Mouse (Mus musculus) liver, embryonic 13.5 days (tissue): ENCODE data around the gene Numa1. TPM values are rescaled to one million over a fixed set of nuclear protein-coding genes. Genes with fewer than 3 reads are reported as not detected.
A peak's percentile ranks its signal among the peaks of the same experiment; 100 is the strongest.
"Not testable (repeated sequence)": the region's sequence is repeated elsewhere in the genome, so short reads cannot be mapped to it uniquely, and the experiment has no call there.

ENCODE experiments used
- ATAC-seq: fragments of 200-750 bp; cut with Nextera tagmentation; 2 replicates; pipeline ENCODE4 v1.8.0; 2017; ENCODE audit warnings: low read depth, mild to moderate bottlenecking, moderate number of reproducible peaks, moderate library complexity
- DNase-seq: peaks from one replicate; pipeline ENCODE4 v3.0.0; 2022
- H3K27ac ChIP-seq: fragments of 300-500 bp; sonication (generic); 2 replicates; pipeline ENCODE4 v1.5.1; 2015; ENCODE audit warnings: moderate library complexity, mild to moderate bottlenecking, inconsistent platforms
- H3K27me3 ChIP-seq: fragments of 300-500 bp; sonication (generic); 2 replicates; pipeline ENCODE4 v1.6.1; 2015; ENCODE audit warnings: mild to moderate bottlenecking, inconsistent platforms
- H3K36me3 ChIP-seq: fragments of 300-500 bp; sonication (generic); 2 replicates; pipeline ENCODE4 v1.6.1; 2015; ENCODE audit warnings: mild to moderate bottlenecking, inconsistent platforms
- H3K4me1 ChIP-seq: fragments of 300-500 bp; sonication (generic); replicated peaks from 2 replicates; pipeline ENCODE4 v1.6.1; 2015; ENCODE audit warnings: inconsistent platforms
- H3K4me2 ChIP-seq: fragments of 300-500 bp; sonication (generic); 2 replicates; pipeline ENCODE4 v1.6.1; 2015; ENCODE audit warnings: inconsistent platforms, mild to moderate bottlenecking, moderate library complexity
- H3K4me3 ChIP-seq: fragments of 300-500 bp; sonication (generic); replicated peaks from 2 replicates; pipeline ENCODE4 v1.5.1; 2015; ENCODE audit warnings: mild to moderate bottlenecking, inconsistent platforms
- H3K9ac ChIP-seq: fragments of 300-500 bp; sonication (generic); 2 replicates; pipeline ENCODE4 v1.6.1; 2015; ENCODE audit warnings: mild to moderate bottlenecking, inconsistent platforms
- H3K9me3 ChIP-seq: fragments of 300-500 bp; sonication (generic); replicated peaks from 2 replicates; pipeline ENCODE4 v1.6.1; 2016; ENCODE audit warnings: inconsistent platforms
- WGBS: fragments of 180-500 bp; shearing (Covaris S2); methylation state at CpG from one replicate; pipeline ENCODE4 v1.1.7; 2015; ENCODE audit not compliant: insufficient replicate concordance; 5-methylcytosine and 5-hydroxymethylcytosine counted together
- polyA plus RNA-seq: library from polyadenylated mRNA; unstranded; fragments of >200 nt; fragmentation: Nextera tagmentation; extraction: Ambion mirVana; gene quantifications from 2 replicates; pipeline ENCODE4 v1.2.1, GENCODE M21; 2015

Numa1 gene
- polyA plus RNA-seq, 1 experiment from 2014 or later: 24.5 TPM

DNA sequence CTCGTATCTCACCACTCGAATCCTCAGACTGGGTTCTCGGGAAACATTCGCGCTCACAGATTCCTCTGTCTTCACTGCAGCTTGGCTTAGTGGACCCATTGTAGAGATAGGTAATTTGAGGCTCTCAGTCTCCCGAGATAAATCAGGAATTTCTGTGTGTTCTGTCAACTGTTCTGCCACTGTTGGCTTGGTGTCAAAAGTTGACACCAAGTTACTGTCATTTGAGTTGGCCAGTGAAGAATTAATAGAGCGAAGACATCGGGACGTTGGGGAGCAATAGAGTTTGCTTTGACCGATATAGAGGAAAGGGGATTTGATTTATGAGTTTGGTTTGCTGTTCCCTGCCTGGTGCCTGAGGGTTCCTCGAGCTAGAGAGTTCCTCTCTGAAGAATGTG lies 27.6 kb upstream of the Numa1 start, which contains the start of gene Tomt:
Gene Tomt, minus strand, starts transcription at position 73 of the 395 bp plus-strand sequence.
- peak within 1 kb of the TSS; percentile 84 for H3K4me2 ChIP-seq
- no peaks in the 10 kb centered on the region for H3K9me3 ChIP-seq
- H3K4me3 ChIP-seq: peak within 1 kb of the TSS; percentile 83
- ATAC-seq: no peak
- WGBS: 6% methylated on average over 11 of the region's 11 CpGs
- H3K36me3 ChIP-seq: peaks cover 34% of the 10 kb centered on the region
- no peak for DNase-seq
- H3K9ac ChIP-seq: peak within 1 kb of the TSS; percentile 91
- peak within 1 kb of the TSS; percentile 94 for H3K27ac ChIP-seq
- H3K27me3 ChIP-seq: no peaks in the 10 kb centered on the region
- H3K4me1 ChIP-seq: peaks cover 44% of the 10 kb centered on the region

DNA sequence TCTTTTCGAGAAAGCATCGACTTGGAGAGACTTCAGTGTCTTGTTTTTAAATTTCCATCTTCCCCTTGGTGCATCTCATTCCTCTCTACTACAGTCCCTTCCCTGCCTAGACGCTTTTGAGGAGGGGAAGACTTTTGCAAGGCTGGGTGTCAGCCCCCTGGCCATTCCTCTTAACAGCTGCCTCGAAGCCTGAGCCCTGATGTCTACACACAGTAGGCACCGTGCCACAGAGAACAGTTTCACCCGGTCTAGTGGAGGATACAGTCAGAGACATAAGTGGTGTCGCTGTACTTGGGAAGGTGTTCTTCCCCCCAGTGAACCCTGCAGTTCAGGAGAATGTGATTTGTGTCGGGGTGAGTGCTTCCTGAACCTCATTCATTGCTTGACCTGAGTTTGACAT lies 27.2 kb upstream of the Numa1 start:
- no peak for DNase-seq
- peak overlapping the region; percentile 91 for H3K9ac ChIP-seq
- 34% methylated on average over 8 of the region's 8 CpGs for WGBS
- peak overlapping the region; percentile 83 for H3K4me3 ChIP-seq
- no peak for ATAC-seq
- peak overlapping the region; percentile 82 for H3K4me2 ChIP-seq
- H3K9me3 ChIP-seq: no peaks in the 10 kb centered on the region
- H3K36me3 ChIP-seq: peaks cover 36% of the 10 kb centered on the region
- no peaks in the 10 kb centered on the region for H3K27me3 ChIP-seq
- peaks cover 44% of the 10 kb centered on the region for H3K4me1 ChIP-seq
- peak overlapping the region; percentile 94 for H3K27ac ChIP-seq

DNA sequence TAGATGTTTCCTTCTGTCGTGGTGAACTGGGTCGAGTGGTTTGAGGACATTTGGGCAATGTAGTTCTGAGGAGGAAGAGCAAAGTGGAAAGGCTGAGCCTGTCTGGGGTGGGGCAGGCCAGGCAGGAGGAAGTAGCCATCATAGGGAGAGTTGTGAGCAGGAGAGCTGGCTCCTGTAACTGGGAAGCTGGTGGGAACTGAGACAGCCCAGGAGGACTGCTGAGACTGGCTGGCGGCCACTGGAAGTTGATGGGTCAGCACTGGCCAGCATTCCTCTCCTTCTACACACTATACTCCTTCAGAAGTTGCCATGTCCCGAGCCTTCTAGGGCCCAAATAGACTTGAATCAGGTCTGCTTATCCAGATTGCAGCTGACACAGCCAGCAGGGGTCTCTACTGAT lies 25.5 kb upstream of the Numa1 start:
- ATAC-seq (no peak), DNase-seq (no peak)
- Histone ChIP-seq H3K27me3 (no peaks in the 10 kb centered on the region), H3K4me2 (peak overlapping the region; percentile 82), H3K9ac (peak overlapping the region; percentile 35), H3K4me3 (no peak overlapping the region), H3K36me3 (peaks cover 42% of the 10 kb centered on the region), H3K4me1 (peaks cover 44% of the 10 kb centered on the region), H3K9me3 (no peaks in the 10 kb centered on the region), H3K27ac (peak overlapping the region; percentile 2; the same call in 1 of the 2 replicates)
- 33% methylated on average over 4 of the region's 4 CpGs for WGBS

DNA sequence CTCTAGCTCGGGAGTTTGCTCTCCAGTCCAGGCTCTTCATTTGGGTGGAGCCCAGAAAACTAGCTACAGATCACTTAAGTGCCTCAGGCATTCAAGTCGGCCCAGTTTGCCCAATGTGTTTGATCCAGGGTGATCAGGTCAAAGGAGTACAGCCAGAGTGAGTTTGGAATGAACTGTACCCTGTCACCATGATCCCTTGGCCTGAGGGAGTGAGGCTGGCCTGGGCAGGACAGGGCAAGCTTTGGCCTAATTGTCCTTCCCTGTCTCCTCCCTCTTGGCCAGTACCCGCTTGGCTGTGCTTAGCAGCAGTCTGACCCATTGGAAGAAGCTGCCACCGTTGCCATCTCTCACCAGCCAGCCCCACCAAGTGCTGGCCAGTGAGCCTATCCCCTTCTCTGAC lies 23.8 kb upstream of the Numa1 start:
- peaks cover 39% of the 10 kb centered on the region for H3K4me1 ChIP-seq
- no peak overlapping the region for H3K27ac ChIP-seq
- ATAC-seq: no peak
- H3K4me2 ChIP-seq: no peak overlapping the region
- no peak overlapping the region for H3K4me3 ChIP-seq
- no peaks in the 10 kb centered on the region for H3K9me3 ChIP-seq
- no peak for DNase-seq
- no peak overlapping the region for H3K9ac ChIP-seq
- H3K27me3 ChIP-seq: no peaks in the 10 kb centered on the region
- WGBS: 79% methylated on average over 4 of the region's 4 CpGs
- H3K36me3 ChIP-seq: peaks cover 59% of the 10 kb centered on the region

DNA sequence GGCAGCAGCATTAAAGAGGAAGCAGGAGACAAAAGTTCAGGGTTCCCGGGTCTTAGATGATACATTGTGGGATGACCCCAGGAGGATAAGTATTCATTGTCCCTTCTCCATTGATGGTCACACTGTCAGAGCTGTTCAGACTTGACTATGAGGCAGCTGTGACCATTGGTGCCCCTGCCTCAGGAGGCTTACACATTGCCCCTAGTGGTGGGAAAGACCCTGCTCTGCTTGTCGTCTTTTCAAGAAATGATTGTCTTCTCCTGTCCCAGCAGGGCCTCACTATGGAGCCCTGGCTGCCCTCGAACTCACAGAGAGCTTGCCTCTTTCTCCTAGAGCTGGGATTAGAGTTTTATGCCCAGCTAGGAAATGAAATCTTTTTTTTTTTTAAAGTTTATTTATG lies 21.9 kb upstream of the Numa1 start:
- Histone ChIP-seq H3K36me3 (peaks cover 59% of the 10 kb centered on the region), H3K9me3 (no peaks in the 10 kb centered on the region), H3K27me3 (no peaks in the 10 kb centered on the region), H3K4me2 (no peak overlapping the region), H3K27ac (no peak overlapping the region), H3K4me3 (no peak overlapping the region), H3K9ac (no peak overlapping the region), H3K4me1 (peaks cover 28% of the 10 kb centered on the region)
- DNase-seq: no peak
- no peak for ATAC-seq
- 65% methylated on average over 3 of the region's 3 CpGs for WGBS

DNA sequence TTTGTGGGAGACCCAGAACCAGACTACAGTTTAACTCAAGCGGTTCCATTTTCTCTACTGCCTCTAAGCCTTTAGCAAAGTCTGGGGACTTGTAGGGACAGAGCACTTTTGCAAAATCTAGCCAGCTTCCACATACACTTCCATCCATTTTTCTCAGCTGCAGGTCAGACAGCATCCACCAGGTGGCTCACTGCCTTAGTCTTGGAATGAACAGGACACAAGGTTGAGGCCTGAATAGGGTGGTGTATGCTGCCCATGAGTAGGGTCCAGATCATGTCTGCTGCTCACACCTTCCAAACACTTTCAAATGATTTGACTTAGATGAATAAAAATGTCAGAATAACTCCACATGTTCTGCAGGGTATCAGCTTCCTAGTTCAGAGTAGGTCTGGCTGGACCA lies 15.8 kb upstream of the Numa1 start:
- Histone ChIP-seq H3K36me3 (peaks cover 19% of the 10 kb centered on the region), H3K9me3 (no peaks in the 10 kb centered on the region), H3K27me3 (no peaks in the 10 kb centered on the region), H3K4me2 (no peak overlapping the region), H3K9ac (no peak overlapping the region), H3K4me3 (no peak overlapping the region), H3K4me1 (no peaks in the 10 kb centered on the region), H3K27ac (no peak overlapping the region)
- ATAC-seq (peak; percentile 39; the same call in 1 of the 2 replicates), DNase-seq (peak; percentile 43)
- WGBS: 22% methylated on average over 1 of the region's 1 CpGs

DNA sequence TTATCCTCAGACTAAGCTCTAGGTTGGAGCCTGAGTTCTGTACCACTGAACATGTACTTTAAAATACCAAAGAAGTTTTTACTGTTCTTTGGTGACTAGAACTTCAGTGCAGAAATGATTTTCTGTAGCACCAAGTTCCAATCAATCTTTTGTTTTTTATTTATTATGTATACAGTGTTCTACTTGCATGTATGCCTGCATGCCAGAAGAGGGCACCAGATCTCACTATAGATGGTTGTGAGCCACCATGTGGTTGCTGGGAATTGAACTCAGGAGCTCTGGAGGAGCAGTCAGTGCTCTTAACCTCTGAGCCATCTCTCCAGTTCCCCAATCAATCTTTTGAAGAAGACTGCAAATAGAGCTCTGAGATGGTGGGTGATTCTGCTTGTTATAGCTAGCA lies 8.0 kb upstream of the Numa1 start:
- not testable (repeated sequence) for H3K4me2 ChIP-seq, H3K27ac ChIP-seq, H3K27me3 ChIP-seq, DNase-seq, H3K4me1 ChIP-seq, H3K4me3 ChIP-seq, H3K36me3 ChIP-seq, ATAC-seq, H3K9ac ChIP-seq, H3K9me3 ChIP-seq

DNA sequence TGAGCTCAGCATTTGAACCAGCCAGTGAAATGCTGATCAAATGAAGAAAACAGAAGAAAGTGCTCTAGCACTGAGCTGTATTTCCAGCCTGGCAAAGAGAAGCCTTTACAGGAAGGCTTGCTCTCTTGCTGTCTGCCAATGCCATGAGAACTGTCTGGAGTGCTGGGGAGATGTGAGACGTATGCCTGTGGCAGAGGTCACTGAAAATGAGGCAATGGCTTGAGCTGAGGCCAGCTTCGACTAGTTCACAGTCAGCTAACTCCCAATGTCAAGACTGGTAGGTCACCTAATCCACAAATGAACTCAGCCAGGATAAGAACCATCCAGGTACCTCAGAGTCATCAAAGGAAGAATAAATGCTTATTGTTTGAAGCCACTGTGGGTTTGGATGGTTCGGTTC lies 5.8 kb upstream of the Numa1 start:
- no peak for DNase-seq
- Histone ChIP-seq H3K4me3 (no peak overlapping the region), H3K4me2 (no peak overlapping the region), H3K27ac (no peak overlapping the region; the same call in 1 of the 2 replicates), H3K27me3 (no peaks in the 10 kb centered on the region), H3K4me1 (peaks cover 20% of the 10 kb centered on the region), H3K36me3 (no peaks in the 10 kb centered on the region), H3K9me3 (no peaks in the 10 kb centered on the region), H3K9ac (no peak overlapping the region)
- ATAC-seq: no peak
- 73% methylated on average over 3 of the region's 3 CpGs for WGBS

DNA sequence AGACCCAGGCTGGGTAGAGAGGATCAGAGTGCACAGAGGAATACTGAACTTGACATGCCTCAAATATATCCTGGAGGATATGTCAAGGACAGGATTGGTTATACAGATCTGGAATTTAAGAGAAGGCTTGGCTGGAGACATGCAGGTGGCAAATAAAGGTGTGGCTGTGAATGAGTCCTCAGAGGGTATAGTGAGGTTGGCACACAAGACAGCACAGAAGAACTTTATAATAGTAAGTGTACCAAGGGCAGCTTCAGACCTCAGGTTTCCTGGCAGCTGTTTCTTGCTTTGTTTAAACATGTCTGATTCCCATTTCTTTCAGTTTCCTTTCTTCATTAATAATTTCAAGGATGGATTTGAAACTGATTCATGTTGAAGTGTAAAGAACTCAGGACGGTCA lies 1.4 kb upstream of the Numa1 start:
- ATAC-seq (no peak), DNase-seq (no peak)
- Histone ChIP-seq H3K4me2 (peak overlapping the region; percentile 87), H3K36me3 (peaks cover 10% of the 10 kb centered on the region; the same call in 1 of the 2 replicates), H3K4me1 (peaks cover 52% of the 10 kb centered on the region), H3K27ac (no peak overlapping the region), H3K4me3 (peak overlapping the region; percentile 89), H3K9ac (peak overlapping the region; percentile 80), H3K9me3 (no peaks in the 10 kb centered on the region), H3K27me3 (no peaks in the 10 kb centered on the region)
- 78% methylated on average over 1 of the region's 1 CpGs for WGBS

DNA sequence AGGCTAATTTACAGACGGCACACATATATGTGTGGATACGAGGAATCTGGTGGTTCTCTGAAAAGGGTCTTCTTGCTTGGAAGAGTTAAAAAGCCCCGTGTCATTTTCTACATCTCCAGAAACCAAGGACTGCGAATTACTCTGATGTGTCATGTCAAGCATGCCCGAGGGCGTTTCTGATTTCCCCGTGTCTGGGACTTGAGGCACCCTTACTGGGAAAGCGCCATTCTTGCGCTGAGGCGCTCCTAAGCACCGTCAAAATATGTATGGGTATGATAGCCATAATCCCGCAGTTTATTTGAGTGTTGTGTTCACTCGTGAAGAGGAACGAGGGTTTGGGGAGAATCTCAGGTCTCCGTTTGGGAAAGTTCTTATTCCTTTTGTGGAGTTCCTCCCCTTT lies 611 bp upstream of the Numa1 start:
- ATAC-seq (peak; percentile 30; the same call in 1 of the 2 replicates), DNase-seq (peak; percentile 28)
- Histone ChIP-seq H3K4me2 (peak overlapping the region; percentile 87), H3K27ac (peak overlapping the region; percentile 94), H3K9me3 (no peaks in the 10 kb centered on the region), H3K4me1 (peaks cover 59% of the 10 kb centered on the region), H3K27me3 (no peaks in the 10 kb centered on the region), H3K36me3 (peaks cover 14% of the 10 kb centered on the region; the same call in 1 of the 2 replicates), H3K9ac (peak overlapping the region; percentile 80), H3K4me3 (peak overlapping the region; percentile 89)
- WGBS: 2% methylated on average over 15 of the region's 15 CpGs

DNA sequence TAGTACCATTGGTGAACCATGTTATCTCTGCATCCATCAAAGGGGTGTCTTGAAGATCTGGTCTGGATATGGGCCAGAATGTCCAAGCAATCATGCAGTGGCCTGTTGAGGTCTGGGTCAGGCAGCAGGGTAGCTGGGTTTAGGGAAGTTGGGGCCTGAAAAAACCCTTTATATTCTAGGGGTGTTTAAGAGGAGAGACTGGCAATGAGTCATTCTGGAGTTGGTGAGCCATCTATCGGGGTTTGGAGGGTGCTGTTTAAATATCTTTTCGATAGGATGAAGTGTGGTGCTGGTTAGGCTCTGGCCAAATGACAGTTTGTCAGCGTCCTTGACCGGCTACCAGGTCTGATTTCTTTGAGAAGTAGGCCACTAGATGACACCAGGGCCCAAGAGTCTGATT lies 2.0 kb downstream of the Numa1 start:
- peak overlapping the region; percentile 87 for H3K4me2 ChIP-seq
- H3K4me1 ChIP-seq: peaks cover 74% of the 10 kb centered on the region
- ATAC-seq: no peak
- H3K27ac ChIP-seq: 0 out of 2 replicates have a peak overlapping the region, but pooled peaks have one; percentile 25
- 80% methylated on average over 4 of the region's 4 CpGs for WGBS
- no peaks in the 10 kb centered on the region for H3K27me3 ChIP-seq
- peak overlapping the region; percentile 95 for H3K9ac ChIP-seq
- no peak for DNase-seq
- no peaks in the 10 kb centered on the region for H3K9me3 ChIP-seq
- peaks cover 32% of the 10 kb centered on the region for H3K36me3 ChIP-seq
- H3K4me3 ChIP-seq: peak overlapping the region; percentile 89

DNA sequence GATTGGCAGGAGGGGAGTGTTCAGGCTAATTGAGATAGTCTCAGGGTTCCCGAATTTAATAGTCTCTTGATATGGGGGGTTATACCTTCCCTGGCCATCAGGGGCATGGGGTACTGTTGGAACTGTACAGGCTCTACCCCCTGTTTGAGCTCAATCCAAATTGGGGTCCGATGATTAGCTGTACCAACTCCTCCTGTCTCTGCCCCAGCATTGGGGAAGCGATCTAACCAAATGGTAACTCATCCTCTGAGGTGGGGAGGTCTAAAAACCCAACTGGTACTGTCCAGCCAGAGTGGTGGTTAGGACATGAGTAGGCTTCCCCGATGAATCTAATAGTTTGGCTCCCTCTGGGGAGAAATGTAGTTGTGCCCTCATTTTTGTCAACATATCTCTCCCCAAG lies 3.1 kb downstream of the Numa1 start:
- H3K9me3 ChIP-seq: no peaks in the 10 kb centered on the region
- H3K4me3 ChIP-seq: no peak overlapping the region
- H3K36me3 ChIP-seq: peaks cover 32% of the 10 kb centered on the region
- no peak overlapping the region for H3K27ac ChIP-seq
- H3K4me1 ChIP-seq: peaks cover 80% of the 10 kb centered on the region
- DNase-seq (no peak), ATAC-seq (no peak)
- H3K9ac ChIP-seq: no peak overlapping the region
- H3K27me3 ChIP-seq: no peaks in the 10 kb centered on the region
- H3K4me2 ChIP-seq: no peak overlapping the region
- WGBS: 90% methylated on average over 4 of the region's 4 CpGs
